Mouse (Mus musculus) frontal cortex, postnatal 10 days (tissue): Measurements from ENCODE around the gene Pard3.
A peak's percentile ranks its signal among the peaks of the same experiment; 100 is the strongest.

Experiments used
- DNase-seq, 2 experiments: peaks; one replicate each; pipeline ENCODE4 v3.0.0; 2022; ENCODE audit warnings: low spot score in 2 of 2, mixed read lengths in 1 of 2

The Pard3 gene

DNA sequence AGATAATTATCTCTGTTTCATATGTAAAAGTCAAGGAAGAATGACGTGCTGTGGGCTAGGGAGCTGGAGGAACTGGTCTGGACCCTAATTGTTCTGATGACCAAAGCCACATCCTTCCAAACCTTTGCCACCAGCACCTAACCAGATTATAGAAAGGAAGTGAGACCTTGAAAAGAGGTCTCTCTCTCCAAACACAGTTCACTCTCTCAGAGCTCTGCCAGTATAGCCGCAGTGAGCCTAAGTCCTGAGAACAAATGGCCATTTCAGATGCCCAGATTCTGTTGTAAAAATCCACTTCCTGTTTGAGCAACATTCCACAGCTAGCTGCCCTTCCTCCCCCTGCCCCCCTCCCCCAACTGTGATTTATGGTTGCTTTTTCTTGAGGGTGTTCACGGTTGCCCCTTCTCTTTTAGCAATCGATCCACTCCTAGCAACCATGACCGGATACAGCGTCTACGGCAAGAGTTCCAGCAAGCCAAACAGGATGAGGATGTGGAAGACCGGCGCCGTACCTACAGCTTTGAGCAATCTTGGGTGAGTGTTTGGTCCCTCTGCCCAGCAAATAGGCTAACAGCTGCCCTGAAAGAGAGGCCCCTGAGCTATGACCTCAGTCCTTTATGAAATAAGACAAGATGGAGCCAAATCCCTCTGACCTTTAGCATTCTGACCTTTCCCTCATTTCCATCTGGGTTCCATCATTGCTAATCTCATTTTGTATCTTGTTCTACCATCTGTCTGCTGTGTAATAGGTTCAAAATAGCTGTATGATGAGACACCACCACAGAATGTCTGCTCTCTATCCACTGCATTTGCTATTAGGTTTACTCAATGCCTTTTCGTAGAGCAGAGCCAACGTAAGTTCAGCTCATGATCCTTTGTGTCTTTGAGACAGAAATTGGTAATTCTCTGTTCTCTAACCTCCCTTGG is 529.2 kb downstream of the Pard3 start:
- no peak for DNase-seq

DNA sequence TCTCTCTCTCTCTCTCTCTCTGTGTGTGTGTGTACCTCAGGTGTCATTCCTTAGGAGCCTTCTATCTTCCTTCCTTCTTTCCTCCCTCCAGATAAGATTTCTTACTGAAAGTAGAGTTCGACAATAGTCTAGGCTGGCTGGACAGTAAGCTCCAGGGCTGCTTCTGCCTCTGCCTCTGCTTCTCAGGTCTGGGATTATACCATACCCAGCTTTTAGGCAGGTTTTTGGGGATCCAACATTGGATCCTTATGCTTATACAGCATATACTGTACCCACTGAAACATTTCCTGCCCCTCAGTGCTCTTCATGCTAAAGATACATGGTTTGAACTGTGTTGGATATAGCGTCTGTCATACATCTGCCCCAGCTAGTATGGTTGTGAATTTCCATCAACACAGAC is 536.9 kb downstream of the Pard3 start:
- no peak for DNase-seq

DNA sequence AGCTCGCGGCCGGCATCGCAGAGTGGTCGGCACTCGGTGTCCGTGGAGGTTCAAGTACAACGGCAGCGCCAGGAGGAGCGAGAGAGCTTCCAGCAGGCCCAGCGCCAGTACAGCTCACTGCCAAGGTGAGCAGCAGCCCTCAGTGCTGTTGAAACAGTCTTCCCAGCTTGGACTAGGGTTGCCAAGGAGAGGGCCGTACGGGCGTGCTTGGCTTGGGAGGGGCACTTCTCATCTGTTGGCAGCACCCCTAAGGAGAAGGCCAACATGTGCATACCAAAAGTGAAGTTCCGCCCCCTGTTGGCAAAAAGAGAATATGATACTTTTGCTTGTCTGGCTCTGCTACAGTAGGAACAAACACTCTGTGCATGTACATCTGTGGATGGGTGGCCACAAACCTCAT is 539.4 kb downstream of the Pard3 start:
- peak in 1 of 2 experiments; percentile 12 for DNase-seq

DNA sequence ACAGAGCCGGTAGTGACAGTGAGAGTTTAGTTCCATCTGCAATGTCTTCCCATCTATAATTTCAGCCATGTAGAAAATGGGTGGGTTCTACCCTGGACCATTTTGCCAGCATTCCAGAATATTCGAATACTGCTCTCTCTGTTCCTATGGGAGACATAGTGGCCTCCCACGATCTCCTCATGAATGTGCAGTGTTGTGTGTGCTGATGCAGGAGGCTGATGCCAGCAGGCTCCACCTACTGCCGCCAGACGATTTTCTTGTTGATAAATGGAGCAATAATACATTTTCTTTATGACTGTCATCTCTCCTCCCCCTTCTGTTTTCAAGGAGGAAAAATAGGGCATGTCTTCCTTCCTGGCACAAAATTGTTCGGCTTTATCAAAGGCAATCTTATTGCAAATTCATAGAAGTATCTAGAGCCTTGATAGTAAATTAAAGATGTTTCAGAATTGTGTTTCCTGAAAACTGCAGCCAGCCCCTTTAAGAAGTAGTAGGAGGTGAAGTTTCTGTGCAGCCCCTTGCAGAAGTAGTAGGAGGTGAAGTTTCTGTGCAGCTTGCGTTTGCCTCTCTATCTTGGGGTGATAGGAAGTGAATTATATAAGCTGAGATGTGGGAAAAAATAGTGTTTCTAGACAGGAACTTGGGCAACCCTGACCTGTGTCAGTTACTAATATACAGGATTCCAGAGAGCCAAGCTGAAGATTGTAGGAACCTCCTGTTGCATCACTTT is 545.0 kb downstream of the Pard3 start:
- no peak for DNase-seq

DNA sequence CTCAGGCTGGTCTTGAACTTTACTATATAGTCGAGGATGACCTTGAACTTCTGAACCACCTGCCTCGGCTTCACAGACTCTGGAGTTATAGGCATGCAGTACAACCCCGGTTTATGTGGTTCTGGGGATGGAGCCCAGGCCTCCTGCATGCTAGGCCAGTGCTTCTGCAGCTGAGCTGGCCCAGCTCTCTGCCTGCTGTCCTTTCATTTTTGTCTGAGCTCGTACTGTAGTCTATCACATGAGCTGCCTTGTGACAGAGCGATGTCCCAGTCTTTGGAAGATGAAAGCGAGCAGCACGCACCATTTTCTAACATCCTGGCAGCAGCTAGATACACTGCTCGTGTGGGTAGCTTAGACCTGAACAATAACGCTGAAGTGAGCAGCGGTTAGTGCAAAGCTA is 545.6 kb downstream of the Pard3 start:
- DNase-seq = no peak

DNA sequence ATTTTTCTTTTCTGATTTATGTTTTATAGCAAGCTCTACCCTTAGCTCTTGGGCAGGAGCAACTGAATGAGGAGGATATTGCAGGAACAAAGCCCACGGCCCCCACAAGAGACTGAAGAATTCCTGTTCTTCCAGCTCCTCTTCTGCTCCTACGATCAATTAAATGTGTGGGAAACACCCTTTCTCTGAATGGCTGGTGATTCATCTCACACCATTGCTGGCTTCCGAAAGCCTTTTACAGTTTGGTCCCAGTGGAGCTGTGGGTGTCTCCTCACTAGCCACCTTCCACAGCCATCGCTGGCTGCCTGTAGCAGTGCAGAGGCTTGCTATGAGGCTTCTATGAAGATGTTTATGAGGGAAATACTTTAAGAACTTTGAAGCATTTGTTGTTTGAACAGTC is 550.5 kb downstream of the Pard3 start:
- DNase-seq = no peak

DNA sequence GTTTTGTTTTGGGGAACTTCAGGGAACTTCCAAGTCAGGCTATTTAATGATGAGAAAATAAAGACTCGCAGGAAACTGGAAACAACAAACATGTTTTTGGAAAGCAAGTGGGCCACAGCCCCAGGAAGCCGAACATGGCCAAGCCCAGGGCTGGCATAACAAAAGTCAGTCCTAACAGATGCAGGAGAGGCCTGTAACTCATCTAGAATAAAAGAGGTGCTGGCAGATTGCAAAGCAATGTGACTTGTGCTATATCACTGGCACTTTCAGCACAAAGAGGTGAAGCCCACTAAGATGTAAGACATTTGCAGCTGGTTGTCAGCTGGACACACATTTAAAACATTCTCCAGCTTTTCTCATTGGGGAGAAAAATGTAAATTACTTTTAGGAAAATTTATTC is 553.0 kb downstream of the Pard3 start:
- DNase-seq = no peak

DNA sequence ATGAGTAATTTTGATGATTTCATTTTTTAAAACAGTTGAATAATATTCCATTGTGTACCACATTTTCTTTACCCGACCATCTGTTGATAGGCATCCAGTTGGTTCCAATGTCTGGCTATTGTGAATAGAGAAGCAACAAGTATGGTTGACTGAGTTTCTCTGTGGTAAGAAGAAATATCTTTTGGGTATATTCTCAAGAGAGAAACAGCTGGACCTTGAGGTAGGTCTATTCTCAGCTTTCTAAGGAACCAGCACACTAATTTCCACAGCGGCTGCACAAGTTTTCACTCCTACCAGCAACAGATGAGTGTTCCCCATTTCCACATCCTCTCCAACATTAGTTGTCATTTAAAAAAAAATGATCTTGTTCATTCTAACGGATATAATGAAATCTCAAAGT is 558.4 kb downstream of the Pard3 start:
- DNase-seq = no peak

DNA sequence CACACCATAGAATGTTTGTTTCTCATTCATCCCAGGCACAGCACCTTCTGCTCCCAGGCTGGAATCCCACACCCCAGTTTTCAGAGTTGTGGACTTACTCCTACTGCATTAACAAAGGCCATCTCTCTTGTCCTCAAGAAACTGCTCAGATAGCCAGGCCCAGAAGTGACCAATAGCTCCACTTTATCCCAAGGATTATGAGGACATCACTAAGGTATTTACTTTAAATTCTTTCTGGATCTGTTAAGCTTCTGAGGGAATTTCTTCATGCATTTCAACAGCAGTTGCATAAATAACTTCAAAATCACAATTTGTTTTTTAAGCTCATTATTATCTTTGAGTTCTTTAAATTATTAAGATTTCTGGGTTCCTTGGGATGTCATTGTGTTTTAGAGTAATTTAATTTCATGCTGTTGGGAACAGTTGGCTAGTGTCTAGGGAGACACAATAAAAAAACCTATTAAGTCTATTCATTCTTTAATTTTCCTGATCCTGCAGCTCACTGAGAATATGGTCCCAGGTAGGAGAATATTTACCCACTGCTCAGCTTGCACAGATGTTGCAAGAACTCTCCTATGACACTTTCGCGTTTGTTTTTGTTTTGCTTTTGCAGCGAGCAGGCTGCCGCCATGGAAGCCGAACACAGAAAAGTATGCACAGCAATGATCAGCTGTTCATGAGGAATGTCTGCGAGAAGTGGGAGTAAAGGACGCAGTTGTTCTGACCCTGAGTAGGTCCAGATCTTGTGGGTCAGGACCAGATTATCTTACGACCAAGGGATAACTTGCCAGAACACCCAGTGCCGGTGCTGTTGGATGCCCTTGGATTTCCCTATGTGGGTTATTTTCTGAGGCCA is 574.8 kb downstream of the Pard3 start:
- no peak for DNase-seq

DNA sequence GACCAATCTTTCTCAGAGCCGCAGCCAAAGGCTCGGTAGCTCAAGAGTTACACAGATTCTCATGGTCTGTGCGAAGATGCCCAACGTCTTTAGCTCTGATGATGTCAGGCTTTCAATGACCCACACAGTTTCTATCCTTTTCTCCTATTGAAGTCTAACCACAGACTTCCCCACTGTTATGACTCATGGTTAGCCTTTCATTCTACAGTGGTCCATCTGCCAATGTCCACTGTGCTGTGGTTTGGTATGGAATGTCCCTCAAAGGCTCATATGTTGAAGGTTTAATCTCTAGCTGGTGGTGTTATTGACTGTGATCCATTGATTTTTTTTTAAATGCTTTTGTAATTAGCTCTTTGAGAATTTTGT is 575.4 kb downstream of the Pard3 start:
- no peak for DNase-seq

DNA sequence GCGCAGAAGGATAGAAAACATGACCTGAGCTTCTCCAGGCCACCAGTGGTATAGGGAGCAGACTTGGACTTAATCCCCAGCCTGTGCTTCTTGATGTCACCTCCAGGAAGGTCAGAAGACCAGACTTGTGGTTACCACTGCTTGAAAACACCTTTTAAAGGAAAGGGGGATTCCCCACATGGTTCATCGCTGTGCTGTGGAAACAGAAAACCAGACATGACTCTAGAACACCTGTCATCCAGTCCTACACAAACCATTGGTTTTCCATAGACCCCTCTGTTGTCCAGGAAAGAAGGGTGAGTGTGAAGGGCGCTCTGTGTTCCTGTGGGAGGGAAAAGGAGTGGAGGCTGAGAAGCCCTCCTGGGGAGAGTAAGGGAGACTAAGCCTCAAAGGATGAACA is 591.9 kb downstream of the Pard3 start:
- DNase-seq = no peak
